Mouse (Mus musculus) retina, embryonic 14.5 days (tissue): ENCODE data around the gene Tesk1.

Experiments
- DNase-seq: peaks from one replicate; pipeline ENCODE4 v3.0.0-alpha.2; 2015; ENCODE audit warnings: low spot score

Gene Tesk1

GRCm38 (mm10) chr4:43419801-43420281 is 21.9 kb upstream of the Tesk1 start:
- DNase-seq: no peak

DNA sequence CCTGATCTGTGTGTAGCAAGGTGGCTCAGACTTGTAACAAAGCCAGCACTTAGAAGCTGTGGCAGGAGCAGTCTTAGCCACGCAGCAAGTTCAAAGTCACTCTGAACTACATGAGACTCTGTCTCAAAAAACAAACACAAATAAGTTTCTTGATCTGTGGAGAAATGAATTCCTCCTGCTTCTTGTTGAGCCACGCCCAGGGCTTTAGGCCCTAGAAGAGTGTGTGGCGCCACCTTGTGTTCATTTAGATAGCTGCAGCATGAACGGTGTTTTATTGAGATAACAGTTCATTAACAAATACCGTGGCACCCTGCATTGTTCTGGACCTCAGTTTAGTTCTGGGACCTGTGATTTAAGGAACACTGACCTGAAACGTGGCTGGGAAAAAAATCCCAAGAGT is 21.4 kb upstream of the Tesk1 start:
- DNase-seq: peak; percentile 91

- no peak for DNase-seq
Observed at GRCm38 (mm10) chr4:43421632-43422240, 20.0 kb upstream of the Tesk1 start.

DNA sequence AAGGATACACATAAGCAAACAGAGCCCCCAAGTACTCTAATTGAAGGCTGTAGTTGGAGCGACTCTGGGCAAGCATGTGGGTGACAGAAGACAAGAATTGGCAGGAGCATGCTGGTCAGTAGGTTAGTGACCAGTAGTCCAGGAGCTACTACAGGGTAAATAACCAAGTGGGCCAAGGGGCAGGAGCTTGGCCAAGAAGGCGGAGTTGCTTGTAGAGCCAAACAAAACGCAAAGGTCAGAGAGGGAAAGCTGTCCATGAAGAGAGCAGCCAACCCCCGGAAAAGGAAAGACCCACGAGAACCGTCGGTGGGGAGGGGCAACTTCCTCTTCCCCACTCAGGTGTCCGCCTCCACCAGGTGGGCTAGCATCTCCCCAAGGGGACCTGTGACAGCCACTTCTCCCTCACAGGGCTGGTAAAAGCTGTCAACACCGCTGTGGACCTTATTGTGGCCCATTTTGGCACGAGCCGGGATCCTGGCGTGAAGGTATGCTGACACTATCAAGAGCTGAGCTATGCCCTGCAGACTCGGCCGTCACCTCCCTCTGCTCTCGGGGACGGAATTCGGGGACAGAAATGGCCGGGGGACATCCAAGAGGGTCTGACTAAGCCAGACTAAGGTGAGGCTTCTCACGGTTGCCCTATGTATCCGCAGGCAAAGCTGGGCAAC is 18.3 kb upstream of the Tesk1 start:
- no peak for DNase-seq

GRCm38 (mm10) chr4:43424072-43424471 is 17.7 kb upstream of the Tesk1 start:
- DNase-seq: no peak

DNA sequence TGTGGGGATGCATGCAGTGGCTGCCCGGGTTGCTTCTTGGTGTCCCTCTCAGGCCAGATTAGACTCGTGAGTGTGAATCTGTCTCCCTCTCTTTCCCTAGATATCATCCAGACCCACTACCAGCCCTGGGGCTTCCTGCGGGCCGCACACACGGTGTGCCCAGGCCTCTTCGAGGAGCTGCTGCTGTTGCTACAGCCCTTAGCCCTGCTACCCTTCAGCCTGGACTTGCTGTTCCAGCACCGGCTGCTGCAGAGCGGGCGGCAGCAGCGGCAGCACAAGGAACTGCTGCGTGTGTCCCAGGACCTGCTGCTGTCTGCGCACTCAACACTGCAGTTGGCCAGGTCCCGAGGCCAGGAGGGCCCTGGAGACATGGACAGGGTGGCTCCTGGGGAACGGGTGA is 16.5 kb upstream of the Tesk1 start:
- DNase-seq: no peak

GRCm38 (mm10) chr4:43425648-43426380 is 15.9 kb upstream of the Tesk1 start:
- DNase-seq: no peak

GRCm38 (mm10) chr4:43426487-43426886 is 15.3 kb upstream of the Tesk1 start:
- DNase-seq: no peak

- DNase-seq: no peak
Observed at GRCm38 (mm10) chr4:43427501-43428179, 14.1 kb upstream of the Tesk1 start.

- no peak for DNase-seq
Observed at GRCm38 (mm10) chr4:43428180-43428861, 13.4 kb upstream of the Tesk1 start.

- DNase-seq: peak; percentile 29
Observed at GRCm38 (mm10) chr4:43428946-43429345, 12.8 kb upstream of the Tesk1 start, which contains the start of gene Fam166b. Gene Fam166b, minus strand, starts transcription at chr4:43429134.

DNA sequence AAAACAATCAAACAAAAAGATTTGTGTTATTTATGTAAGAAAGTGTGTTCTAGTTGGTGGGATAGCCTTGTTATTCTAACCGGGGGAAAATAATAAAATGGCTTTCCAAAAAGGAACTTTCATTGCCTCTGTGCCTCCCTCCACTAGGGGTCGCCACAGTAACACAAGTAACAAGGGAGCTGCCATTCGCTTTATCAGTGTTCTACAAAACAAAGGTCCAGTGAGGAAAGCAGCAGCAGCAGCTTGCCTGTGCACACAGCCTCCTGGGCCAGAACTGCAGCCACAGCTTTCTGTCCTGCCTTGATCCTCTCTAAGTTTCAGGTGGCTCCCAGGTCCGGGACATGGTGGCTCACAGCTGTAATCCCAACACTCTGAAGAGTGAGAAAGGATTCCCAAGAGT is 10.0 kb upstream of the Tesk1 start:
- DNase-seq: peak; percentile 93

- DNase-seq: peak; percentile 23
Observed at GRCm38 (mm10) chr4:43432832-43433231, 8.9 kb upstream of the Tesk1 start.

- DNase-seq: peak; percentile 100
Observed at GRCm38 (mm10) chr4:43442044-43442443, 305 bp downstream of the Tesk1 start.

DNA sequence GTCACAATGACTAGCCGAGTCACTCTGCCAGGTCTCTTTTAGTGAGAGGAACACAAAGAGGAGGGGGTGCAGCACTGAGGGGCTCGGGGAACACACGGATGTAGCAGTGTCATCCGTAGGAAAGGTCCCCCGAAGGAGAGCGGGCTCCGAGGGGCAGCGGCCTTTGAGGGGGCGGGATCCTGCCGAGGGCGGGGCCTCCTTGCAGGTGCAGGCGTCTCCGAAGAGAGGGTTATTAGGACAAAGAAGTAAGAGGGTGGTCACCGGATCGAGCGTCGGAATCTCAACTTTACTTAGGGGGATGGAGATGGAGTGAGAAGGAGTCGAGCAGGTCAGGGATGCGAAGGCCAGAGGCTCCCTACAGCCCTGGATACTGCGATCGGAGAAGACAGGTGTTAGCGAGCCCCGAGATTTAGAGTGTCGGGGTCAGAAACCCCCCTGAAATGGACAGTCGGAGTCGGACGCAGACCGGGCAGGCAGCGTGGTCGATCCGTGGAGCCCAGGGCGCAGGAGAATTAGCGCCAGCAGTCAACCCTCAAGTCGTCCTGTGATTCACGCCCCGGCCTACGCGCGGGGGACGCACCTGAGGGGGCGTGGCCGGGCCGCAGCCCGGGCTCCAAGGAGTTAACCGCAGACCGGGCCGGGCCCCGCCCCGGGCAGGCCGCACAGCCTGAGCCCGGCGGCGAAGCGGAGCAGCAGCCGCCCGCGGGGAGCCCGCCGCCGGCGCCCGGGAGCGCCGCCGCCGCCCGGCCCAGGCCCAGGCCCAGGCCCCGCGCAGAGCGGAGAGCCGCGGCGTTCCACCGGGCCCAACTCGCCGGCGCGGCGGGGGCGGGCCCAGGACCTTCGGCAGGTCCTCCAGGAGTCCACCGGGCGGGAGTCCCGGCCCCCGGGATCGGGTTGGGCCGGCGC is 970 bp downstream of the Tesk1 start:
- peak; percentile 75 for DNase-seq

- peak; percentile 39 for DNase-seq
Observed at GRCm38 (mm10) chr4:43443511-43443910, 1.8 kb downstream of the Tesk1 start.

GRCm38 (mm10) chr4:43447251-43447650 is 5.5 kb downstream of the Tesk1 start:
- DNase-seq: no peak

DNA sequence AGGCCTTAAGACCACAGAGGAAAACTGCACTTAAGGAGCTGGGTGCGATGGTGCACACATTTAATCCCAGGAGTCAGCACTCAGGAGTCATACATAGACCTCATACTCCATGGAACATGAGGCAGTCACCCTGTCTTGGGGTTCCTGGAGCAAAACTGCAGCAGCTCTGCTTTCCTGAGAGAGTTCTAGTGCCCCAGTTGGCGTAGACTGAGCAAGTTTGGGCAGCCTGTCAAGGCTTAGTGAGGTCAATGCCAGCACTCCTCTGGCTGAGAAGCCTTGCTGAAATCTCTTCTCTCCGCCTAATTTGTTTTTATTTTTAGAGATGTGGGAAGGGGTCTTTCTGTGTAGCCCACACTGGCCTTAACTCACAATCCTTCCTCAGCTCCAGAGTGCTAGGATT is 6.8 kb downstream of the Tesk1 start:
- DNase-seq: no peak

DNA sequence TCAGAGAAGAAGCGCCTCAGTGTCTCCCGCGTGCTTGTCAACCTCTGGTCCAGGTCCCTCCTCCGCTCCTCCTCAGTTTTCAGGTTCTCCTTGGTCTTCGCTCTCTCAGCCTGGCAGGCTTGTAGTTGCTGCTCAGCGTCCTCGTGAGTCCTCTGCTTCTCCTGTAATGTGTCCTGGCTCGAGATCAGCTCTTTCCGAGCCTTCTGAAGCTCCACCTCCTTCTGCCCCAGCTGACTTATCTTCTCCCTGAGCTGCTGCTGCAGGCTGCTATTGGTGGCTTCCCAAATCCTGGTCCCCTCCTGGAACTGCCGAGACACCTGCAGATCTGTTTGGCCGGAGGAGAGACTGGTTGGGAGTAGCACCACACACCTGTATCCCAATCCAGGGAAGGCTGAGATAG is 10.6 kb downstream of the Tesk1 start:
- DNase-seq: no peak

GRCm38 (mm10) chr4:43453413-43453812 is 11.7 kb downstream of the Tesk1 start:
- DNase-seq: peak; percentile 44
